Mouse (Mus musculus): ENCODE results near the gene Gm10842.
"Not testable (repeated sequence)": the region's sequence is repeated elsewhere in the genome, so short reads cannot be mapped to it uniquely, and the experiment has no call there.

Gene Gm10842

DNA sequence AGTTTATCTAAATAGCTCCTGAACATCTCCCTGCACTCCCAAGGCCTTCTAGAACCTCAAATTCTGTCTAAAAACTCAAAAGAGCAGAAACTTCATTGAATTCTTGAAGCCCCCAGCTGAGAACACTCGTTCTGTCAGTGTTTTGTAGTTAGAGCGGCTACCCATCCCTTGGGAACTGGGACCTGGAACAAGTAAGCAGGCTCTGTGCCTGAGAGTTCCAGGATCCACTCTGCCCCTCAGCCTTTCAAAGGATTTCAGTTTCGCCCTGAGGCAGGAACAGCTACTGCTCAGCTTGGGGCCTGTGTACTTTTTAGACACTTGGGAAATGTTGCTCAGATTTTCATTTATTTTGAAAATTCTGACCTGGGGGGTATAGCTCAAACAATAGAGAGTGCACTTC lies at the start of gene Gm10842:
TSS of gene Gm10842 (plus strand) at position 301 of the 400 bp plus-strand sequence.
- no peak for DNase-seq (ENCODE audit: low spot score in 2 of 2)

DNA sequence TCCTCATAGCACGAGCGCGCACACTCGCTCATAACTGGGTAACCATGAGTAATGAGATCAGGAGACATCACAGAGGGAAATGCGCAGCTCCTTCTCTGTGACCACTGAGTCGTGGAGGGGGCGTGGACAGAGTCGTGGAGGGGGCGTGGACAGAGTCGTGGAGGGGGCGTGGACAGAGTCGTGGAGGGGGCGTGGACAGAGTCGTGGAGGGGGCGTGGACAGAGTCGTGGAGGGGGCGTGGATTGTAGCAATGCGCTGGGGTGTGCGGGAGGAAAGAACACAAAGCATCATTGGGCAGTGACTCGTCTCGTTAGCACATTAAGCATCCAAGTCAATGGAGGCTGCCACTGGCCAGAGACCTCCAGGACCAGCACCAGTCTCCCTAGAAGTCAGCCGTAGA lies 34.2 kb upstream of the Gm10842 start:
- DNase-seq (ENCODE audit: low spot score in 2 of 2): not testable (repeated sequence)

DNA sequence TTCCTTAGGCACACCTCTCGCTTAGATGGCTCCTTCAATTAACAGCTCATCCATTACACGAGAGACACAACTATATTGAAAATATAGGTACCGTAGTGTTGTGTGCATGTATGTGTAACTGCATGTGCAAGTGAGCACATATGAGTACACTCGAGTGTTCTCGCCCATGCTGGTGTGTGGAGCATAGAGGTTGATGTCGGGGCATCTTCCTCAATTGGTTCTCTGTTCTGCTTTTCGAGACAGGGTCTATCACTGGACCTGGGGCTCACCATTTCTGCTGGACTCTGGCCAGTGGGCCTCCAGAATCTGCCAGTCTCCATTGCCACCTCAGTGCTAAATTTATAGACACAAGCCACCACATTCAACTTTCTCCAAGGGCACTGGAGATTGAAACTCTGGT lies 28.9 kb upstream of the Gm10842 start:
- no peak for DNase-seq (ENCODE audit: low spot score in 2 of 2)

DNA sequence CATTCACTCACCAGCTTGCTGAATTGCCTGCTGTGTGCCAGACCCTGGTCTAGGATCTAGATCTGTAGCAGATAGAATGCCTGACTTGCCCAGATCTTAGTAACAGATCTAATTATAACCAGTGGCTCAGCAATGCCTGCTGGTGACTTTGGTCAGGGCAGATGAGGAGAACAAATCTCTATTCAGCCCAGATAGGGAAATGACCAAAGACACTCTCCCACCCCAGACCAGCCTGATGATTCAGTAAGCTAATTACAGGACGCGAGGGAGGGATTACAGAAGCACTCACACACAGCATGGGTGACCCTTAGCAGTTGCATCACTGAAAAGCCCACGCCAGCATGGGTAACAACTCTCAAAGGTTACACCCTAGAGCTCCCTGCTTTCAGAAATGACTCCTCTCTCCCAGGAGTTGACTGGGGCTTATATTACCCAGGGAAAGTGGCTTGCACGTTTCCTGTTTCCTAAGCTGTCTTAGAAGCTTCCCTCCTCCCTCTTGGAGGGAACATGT lies 26.1 kb upstream of the Gm10842 start:
- DNase-seq (ENCODE audit: low spot score in 2 of 2): no peak

DNA sequence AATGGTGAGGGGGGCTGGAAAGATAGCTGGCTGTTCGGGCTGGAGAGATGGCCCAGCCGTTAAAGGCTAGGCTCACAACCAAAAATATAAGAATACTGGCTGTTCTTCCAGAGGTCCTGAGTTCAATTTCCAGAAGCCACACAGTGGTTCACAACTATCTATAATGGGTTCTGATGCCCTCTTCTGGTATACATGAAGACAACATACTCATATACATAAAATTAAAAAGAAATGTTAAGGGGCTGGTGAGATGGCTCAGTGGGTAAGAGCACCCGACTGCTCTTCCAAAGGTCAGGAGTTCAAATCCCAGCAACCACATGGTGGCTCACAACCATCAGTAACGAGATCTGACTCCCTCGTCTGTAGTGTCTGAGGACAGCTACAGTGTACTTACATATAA lies 24.9 kb upstream of the Gm10842 start:
- not testable (repeated sequence) for DNase-seq (ENCODE audit: low spot score in 2 of 2)

DNA sequence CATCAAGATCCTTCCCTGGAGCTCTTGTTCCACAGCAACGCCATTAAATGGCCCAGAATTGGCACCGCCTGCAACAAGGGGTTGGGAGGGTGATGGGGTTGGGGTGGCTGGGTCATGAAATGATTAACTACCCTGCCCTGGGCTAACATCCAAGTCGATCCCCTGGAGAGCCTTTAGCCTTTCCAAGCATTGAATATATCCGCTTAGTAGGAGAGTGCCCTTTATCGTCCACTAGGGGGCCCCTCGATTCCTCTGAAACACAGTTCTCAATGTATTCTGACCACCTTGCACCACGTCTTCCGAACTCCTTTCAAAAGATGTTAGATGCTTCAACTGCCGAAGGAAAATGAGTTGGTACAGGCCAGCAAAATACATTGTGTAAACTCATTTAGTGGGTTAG lies 22.7 kb upstream of the Gm10842 start:
- no peak for DNase-seq (ENCODE audit: low spot score in 2 of 2)

DNA sequence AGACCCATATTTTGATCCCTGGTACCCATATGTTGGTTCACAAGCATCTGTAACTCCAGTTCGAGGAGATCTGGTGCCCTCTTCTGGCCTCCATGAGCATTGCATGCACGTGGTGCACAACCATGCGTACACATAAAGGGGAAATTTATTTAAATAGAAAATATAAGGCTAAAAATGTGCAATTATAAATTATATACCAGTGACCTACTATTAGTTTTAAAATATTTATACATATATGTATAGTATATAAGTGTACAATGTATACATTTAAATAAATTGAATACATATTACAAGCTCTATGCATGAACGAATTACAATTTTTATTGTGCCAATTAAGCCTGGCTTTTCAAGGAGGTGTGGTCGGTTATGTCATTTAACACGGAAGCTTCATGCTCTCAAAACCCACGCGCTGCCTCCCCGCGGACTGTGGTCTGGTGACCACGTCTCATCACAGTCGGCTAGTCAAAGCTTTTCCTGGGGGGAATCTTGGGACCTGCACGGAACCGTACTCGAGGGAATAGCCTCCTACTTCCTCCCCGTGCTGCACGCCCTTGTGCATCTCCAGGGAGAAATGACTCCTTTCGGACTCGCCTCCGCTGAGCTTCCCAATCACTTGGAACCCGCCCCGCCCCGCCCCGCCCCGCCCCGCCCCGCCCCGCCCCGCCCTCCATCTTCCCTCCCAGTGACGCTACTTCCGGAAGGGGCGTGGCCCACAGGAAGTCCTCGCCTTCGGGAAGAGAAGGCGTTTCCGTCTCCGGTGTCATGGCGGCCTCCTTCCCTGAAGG lies 20.8 kb upstream of the Gm10842 start, which contains the start of gene Mettl2:
TSS of gene Mettl2 (plus strand) at position 691 of the 785 bp plus-strand sequence.
- peak; percentile 71 for DNase-seq (ENCODE audit: low spot score in 2 of 2)

DNA sequence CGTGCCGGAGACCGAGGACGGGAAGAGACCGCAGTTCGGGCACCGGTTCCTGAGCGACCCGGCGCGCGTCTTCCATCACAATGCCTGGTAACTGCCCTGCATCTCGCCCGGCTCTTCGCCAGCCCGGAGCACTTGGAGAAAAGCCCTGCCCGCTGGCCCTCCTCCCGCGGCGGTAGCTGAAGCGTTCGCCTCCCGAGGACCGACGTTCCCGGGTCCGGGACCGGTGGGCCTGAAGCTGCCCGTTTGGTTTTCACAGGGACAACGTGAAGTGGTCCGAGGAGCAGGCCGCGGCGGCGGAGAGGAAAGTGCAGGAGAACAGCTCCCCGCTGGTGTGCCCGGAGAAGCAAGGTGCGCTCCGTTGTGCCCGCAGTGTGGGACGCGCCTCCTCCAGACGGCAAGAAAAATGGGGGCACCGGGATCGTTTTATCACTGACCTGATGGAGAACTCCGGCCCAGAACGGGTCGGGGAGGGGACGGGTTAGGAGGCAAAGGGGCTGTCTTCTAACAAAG lies 20.1 kb upstream of the Gm10842 start:
- no peak for DNase-seq (ENCODE audit: low spot score in 2 of 2)

DNA sequence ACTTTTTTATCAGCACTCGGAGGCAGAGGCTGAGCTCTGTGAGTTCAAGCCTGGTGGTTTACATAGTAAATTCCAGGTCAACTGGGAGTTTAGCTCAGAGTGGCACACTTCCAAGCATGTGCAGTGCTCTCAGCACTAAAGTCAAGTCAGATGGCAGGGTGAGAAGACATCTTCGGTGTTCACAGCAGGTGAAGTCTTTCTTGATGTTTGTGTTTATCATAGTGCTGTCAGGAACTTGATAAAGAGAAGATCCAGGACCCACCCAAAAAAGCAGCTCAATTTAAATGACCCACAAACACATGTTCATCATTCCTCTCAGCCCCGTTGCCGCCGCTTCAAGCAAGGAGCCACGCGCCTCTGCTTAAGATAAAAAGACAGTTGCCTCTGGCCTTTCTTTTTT lies 11.0 kb upstream of the Gm10842 start:
- no peak for DNase-seq (ENCODE audit: low spot score in 2 of 2)

DNA sequence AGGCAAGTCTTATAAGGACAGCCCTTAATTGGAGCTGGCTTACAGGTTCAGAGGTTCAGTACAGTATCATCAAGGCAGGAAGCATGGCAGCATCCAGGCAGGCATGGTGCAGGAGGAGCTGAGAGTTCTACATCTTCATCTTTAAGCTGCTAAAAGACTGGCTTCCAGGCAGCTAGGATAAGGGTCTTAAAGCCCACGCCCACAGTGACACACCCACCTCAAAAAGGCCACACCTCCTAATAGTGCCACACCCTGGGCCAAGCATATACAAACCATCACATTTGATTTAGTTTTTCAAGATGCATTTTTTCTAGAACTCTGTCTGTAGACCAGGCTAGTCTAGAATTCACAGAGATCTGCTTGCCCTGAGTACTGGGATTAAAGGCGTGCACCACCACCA lies 9.4 kb upstream of the Gm10842 start:
- not testable (repeated sequence) for DNase-seq (ENCODE audit: low spot score in 2 of 2)

DNA sequence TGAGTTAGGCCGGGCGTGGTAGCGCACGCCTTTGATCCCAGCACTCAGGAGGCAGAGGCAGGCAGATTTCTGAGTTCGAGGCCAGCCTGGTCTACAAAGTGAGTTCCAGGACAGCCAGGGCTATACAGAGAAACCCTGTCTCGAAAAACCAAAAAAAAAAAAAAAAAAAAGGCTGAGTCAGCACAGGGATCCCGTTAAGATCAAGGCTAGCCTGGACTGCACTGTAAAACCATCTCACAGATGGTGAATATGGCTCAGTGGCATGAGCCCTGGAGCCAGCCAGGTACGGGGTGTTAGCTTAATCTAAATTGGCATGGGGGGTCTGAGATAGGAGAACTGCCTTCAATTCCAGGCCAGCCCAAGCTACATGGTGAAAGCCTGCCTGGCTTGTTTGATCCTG lies 6.2 kb upstream of the Gm10842 start:
- DNase-seq (ENCODE audit: low spot score in 2 of 2): not testable (repeated sequence)

DNA sequence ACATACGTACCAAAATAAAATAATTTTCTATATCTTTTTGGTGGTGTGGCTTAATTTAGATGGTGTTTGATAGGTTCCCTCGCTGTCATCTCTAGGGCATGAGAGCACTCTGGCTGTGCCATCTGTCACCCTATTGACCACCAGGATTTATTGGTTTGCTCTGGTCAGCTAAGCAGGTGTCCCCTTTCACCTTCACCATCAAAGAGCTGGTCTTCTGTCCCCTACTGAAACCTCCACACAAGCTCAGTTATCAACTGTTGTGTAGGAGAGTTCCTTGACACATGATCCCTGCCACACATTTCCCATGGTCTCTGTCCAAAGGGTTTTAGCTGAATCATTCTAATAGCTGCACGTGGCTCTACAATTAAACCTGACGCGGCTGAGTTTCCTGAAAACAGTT lies 5.6 kb upstream of the Gm10842 start:
- no peak for DNase-seq (ENCODE audit: low spot score in 2 of 2)

DNA sequence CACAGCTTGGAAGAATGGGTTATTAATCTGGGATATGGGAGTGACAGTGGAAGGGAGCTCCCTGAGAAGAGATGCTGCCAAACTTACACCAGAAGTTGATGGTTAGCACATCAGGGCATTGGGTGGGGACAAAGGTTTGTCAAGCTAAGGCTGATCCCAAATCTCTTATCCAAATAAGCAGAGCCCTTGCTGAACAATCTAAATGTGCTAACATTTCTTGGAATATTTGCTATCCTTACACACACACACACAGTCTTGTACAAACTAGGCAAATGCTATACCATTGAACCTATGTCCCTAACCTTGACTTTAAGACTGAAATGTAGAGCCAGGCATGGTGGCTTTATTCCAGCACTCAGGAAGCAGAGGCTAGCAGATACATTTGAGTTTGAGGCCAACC lies 3.1 kb upstream of the Gm10842 start:
- no peak for DNase-seq (ENCODE audit: low spot score in 2 of 2)

DNA sequence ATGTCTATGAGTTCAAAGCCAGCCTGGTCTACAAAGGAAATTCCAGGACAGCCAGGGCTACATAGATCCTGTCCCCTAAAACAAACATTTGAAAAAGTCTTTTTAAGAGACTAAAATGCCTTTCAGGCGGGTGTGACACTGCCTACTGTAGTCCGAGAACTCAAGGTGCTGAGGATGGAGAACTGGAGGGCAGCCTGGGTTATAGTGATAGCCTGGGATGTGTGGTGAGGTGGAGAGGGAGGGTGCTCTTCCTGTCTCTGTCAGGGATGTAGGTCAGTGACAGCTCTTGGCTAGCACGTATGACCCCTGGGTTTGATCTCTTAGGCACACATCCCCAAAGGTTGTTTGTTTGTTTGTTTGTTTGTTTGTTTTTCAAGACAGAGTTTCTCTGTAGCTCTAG lies 2.6 kb upstream of the Gm10842 start:
- no peak for DNase-seq (ENCODE audit: low spot score in 2 of 2)

DNA sequence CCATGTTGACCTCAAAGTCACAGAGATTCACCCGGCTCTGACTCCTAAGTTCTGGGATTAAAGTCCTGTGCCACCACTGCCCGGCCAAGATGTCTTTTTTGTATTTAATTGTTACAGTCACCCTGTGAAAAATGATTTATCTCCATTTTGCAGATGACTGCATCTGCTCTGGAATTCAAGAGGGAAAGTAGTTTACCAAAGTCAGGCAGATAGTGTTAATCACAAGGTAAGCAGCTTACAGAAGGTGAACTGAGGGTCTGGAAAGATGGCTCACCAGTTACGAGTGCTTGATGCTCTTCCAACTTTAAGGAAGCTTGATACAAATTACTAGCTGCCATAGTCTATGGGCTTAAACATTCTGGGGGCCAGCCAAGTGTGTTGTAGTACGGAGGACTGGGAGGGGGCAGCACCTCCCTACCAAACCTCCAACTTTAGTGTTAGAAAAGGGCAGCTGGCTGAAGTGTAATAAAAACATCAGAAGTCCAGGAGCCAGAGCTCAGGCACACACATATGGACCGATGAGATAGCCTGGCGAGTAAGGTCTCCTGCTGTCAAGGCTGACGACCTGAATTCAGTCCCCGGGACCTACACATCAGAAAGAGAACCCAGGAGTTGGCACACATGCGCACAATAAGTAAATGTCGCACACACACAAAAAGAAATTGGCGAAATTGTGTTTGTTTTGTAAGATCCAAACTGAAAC lies 2.0 kb upstream of the Gm10842 start:
- no peak for DNase-seq (ENCODE audit: low spot score in 2 of 2)

DNA sequence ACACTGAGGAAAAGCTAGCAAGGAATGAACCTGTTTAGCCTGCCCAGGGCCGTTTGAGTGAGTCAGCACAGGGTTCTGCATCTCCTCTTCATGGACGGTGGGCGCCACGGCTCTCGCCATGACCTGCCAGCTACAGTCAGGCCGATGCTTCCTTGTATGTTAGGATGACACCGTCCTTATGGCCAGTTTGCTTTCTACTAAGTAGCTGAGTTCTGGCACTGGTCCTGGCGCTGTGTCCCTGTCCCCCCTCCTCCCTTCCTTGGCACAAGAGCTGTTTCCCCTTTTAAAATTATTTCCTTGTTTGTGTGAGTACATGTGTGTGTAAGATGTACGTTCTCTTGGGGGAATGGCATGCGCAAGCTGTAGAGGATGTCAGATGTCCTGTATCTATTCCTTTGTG lies 1.5 kb upstream of the Gm10842 start:
- no peak for DNase-seq (ENCODE audit: low spot score in 2 of 2)

DNA sequence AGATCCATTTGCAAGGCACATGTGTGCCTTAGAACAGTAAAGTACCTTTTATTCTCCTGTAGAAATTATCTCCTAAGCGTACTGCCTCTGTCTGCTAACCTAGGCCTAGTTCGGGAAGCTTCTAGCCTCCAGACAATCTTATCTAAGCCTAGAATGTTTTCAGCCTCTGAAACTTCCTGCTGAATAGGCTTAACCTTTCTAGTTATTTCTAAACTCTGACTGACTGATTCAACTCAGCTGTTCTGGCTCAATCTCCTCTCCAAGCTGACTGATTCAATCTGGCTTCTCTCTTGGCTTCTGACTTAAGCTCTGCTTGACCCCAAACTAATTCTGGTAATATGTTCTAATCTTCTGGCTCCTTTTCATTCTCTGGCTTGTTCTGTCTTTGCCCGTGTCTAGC lies 2.7 kb downstream of the Gm10842 start:
- no peak for DNase-seq (ENCODE audit: low spot score in 2 of 2)

DNA sequence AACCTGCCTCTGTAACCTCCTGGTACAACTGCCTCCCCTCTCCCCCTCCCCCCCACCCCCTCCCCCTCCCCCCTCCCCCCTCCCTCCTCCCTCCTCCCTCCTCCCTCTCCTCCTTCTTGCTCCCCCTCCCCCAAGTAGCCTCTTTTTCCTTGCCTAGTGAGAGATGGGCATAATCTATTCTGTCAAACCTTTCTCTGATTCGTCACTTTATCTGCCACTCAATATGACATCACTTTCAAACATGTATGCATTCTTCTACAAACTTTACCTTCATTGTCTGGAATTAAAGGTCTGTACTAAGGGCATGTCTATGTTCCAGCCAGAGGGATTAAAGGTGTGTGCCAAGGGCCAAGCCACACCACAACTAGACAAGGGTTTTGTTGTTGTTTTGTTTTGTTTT lies 3.1 kb downstream of the Gm10842 start:
- DNase-seq (ENCODE audit: low spot score in 2 of 2): no peak

DNA sequence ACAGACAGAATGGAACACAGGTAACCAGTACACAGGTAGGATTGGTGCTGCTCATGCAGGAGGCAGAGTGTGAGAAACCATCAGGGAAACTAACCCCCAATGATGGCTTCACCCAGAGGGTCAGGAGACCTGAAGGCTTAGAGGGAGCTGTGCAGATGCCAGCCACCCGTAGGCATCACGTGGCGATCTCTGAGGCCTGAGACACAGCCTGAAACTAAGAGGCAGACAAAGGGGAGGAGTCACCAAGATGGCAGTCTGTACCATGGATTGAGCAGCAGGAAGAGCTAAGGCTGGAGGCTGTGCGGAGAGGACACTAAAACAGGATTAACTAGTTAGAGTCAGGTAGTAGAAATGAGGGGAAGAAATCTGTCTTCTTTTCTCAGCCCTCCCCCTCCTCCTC lies 4.0 kb downstream of the Gm10842 start:
- DNase-seq (ENCODE audit: low spot score in 2 of 2): no peak

DNA sequence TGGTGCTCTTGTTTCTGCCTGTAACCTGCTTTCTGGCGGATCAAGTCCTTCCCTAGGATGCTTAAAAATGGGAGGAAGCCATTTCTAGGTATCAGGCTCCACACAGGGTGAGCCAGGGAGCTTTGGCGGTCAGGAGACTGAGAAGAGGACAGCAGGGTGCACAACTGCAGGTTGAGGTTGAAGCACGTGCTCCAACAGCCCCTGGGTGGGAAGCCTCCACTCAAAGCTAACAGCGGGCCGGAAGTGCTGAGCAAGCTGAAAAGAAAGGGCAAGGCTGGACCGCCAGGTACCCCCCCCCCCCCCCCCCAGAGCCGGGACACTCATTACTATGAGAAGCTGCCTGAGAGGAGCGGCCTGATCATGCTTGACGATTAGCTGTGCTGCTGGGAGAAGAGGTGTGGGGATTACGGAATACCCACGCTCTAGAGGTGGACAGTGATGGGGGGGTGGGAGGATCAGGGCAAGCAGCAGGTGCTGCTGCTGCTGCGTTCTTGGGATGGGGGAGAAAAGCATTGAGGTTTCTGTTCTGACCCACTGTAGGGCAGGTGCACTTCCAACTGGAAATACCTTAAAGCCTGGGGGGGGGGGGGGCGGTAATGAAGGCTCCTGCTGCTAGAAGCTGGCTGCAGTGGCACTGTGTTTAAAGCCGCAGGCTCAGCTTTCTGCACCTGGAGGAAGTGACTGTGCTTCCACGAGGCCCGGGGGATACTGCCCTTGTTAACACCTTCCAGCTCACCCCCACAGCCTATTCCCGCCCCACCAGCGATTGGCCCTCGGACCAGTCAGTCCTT lies 4.7 kb downstream of the Gm10842 start:
- no peak for DNase-seq (ENCODE audit: low spot score in 2 of 2)

DNA sequence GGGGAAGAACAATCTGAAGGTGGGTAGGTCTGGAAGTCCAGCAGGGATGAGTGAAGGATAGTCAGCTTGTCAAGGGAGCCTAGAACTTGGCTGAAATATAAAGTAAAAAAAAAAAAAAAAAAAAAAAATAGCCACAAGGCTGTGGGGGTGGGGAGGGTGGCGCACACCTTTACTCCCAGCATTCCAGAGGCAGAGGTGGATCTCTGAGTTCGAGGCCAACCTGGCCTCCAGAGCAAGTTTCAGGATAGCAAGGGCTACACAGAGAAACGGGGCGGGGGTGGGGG lies 5.3 kb downstream of the Gm10842 start:
- DNase-seq (ENCODE audit: low spot score in 2 of 2): no peak

DNA sequence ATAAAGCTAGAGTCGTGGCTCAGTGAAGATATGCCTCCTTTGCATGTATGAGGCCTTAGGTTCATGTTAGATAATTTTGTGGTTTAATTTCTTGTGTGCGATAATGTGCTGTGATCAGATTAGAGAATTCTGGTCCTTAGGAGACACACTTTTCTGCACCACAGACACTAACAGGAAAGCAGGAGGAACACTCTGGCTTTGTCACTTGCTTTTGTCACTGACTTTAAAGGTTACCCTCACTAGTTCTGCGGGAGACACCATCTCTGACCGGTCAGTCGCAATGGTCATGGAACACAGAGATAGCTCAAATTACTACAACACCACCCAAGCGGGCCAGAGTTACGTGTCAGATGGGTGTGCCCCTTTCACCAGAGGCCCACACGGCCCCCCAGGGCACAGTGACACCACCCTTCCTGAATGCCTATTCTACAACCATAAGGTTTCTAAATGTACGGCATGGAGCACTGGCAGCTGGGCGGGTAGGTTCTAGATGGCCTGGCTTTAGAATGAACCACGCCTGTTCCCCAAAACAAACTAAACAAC lies 5.7 kb downstream of the Gm10842 start:
- no peak for DNase-seq (ENCODE audit: low spot score in 2 of 2)
